Mouse (Mus musculus): ENCODE measurements at regions not wholly inside any gene's neighbourhood (a gene's known extent, or its start where the extent isn't known, plus 50 kb on each side); places are given as distances from the start of the nearest gene placed in this dataset.

DNA sequence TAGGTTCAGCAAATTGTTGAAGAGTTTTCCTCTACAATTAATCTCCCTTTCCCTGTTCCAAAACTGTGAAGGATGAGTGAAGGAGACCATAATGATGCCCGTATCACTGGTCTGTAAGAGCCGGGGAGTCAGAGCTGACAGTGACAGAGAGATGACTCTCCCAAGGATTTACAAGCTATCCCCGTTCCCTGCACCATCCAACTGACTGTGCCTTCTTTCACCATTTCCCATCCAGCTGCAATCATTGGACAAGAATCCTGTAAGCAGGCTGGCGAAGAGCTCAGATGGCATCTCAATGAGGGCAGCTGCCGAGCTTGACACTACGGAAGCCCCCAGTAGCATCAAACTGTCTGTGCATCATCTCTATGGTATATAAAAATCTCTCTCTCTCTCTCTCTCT, 133.1 kb downstream of the Irs2 start:
- TF ChIP-seq POLR2A (IDR thresholded peaks at IDR 0.05; ENCODE audit: borderline replicate concordance, low read depth, low read length) (no peak), CTCF (IDR thresholded peaks at IDR 0.05; ENCODE audit: low read depth, low read length) (no peak)
- no peaks in the 10 kb centered on the region for H3K4me1 ChIP-seq (ENCODE audit: control insufficient read depth, insufficient read depth, low read length)
- H3K4me3 ChIP-seq (ENCODE audit: insufficient read depth, low read length), result no peak overlapping the region
- H3K27ac ChIP-seq (ENCODE audit: insufficient read depth, low read depth, low read length), result no peak overlapping the region

DNA sequence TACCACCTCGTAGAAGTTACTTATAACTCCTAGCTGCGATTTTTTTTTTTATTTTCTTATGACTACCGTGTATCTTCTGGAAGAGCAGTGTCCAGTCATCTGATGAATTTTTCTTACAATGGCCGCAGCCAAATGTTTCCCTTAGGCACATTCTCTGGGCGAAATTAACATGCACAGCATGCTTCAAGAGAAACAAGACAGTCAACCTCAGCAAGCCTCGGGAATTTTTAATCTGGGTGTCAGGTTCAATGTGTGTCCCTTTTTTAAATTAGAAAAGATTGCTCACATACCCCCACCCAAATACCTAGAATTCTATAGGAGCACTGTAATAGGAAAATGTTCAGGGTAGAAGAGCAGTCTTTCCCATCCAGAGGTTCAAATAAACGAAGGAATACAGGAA, 136.8 kb downstream of the Irs2 start:
- TF ChIP-seq CTCF (IDR thresholded peaks at IDR 0.05; ENCODE audit: low read depth, low read length) (no peak), POLR2A (IDR thresholded peaks at IDR 0.05; ENCODE audit: borderline replicate concordance, low read depth, low read length) (no peak)
- Histone ChIP-seq H3K4me1 (ENCODE audit: control insufficient read depth, insufficient read depth, low read length) (no peaks in the 10 kb centered on the region), H3K27ac (ENCODE audit: insufficient read depth, low read depth, low read length) (no peak overlapping the region), H3K4me3 (ENCODE audit: insufficient read depth, low read length) (no peak overlapping the region)

DNA sequence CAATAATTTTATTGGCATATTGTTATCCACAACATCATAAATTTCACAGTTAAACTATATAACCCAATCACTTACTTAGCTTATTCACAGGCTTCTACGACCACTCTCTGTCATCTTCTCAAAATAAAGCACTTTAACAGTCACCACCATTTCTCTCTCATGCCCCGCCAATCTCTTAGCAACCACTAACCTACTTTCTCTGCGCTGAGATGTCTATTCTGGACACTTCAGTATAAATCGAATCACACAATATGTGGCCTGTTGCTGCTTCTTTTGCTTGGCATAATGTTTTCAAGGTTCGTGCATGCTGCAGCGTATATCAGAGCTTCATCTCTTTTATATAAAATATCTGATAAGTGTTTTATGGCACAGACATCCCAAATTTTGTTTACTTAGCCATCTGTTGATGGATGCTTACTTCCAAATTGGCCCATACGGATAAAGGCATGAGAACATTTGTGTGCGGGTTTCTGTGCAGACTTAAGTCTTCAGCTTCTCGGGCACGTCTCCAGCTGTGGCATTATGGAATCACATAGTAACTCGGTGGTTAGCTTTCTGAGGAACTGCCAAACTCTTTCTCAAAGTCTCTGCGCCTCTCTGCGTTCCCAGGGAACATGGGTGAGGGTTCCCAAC, 137.7 kb downstream of the Irs2 start:
- no peak overlapping the region for H3K4me3 ChIP-seq (ENCODE audit: insufficient read depth, low read length)
- TF ChIP-seq POLR2A (IDR thresholded peaks at IDR 0.05; ENCODE audit: borderline replicate concordance, low read depth, low read length) (no peak), CTCF (IDR thresholded peaks at IDR 0.05; ENCODE audit: low read depth, low read length) (no peak)

DNA sequence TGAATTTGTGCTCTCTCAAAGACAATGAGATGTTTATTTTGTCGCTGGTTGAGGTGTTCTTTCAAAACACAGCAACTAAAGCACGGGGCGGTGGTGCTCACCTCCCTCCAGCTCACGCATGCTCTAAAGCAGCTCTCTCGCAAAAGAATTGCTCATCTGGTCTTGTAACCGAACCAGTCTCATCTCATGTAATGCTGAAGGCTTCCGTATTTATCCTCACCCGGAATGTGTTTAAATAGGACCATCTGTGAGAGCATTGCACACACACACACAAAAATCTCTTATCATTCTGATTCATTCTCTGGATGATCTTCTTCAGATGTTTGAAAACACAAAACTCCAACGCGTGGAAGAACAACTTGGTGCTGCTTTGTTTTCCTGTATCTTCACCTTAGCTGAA, 138.4 kb downstream of the Irs2 start:
- Histone ChIP-seq H3K27ac (ENCODE audit: insufficient read depth, low read depth, low read length) (no peak overlapping the region), H3K4me3 (ENCODE audit: insufficient read depth, low read length) (no peak overlapping the region), H3K4me1 (ENCODE audit: control insufficient read depth, insufficient read depth, low read length) (no peaks in the 10 kb centered on the region)
- TF ChIP-seq POLR2A (IDR thresholded peaks at IDR 0.05; ENCODE audit: borderline replicate concordance, low read depth, low read length) (no peak), CTCF (IDR thresholded peaks at IDR 0.05; ENCODE audit: low read depth, low read length) (no peak)

More for the DNA sequence above, 137.7 kb downstream of the Irs2 start:
- no peaks in the 10 kb centered on the region for H3K4me1 ChIP-seq (ENCODE audit: control insufficient read depth, insufficient read depth, low read length)
- no peak overlapping the region for H3K27ac ChIP-seq (ENCODE audit: insufficient read depth, low read depth, low read length)

DNA sequence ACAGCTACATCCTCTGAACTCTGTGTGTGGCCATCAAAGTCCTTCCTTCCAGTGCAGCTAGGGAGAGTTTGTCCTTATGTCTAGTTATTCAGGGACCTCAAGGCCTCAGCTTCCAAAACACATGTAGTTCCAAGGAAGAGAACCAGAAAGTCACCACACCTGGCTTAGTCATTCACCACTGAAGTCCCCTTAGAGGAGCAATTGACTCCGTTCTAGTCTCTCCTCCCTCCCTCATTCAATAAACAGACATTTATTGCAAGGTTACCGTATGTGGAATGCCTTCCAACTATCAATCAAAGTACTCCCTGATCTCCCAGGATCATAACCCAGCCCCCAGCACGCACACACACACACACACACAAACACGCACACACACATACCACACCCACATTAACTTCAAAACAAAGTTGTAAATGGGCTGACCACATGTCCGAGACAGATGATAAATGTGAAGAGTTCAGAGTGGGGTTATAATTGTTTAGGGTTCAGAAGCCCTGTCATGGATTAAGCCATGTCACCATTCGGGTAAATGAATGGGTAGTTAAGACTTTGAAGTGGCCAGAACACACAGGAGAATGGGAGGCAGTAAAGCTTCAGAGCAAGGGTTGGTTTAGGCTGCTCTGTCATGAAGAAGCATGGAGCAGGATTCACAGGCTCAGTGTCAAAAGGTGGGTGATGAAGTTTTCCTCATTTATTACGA, 141.4 kb downstream of the Irs2 start:
- Histone ChIP-seq H3K4me3 (ENCODE audit: insufficient read depth, low read length) (no peak overlapping the region), H3K27ac (ENCODE audit: insufficient read depth, low read depth, low read length) (no peak overlapping the region), H3K4me1 (ENCODE audit: control insufficient read depth, insufficient read depth, low read length) (no peaks in the 10 kb centered on the region)
- TF ChIP-seq CTCF (IDR thresholded peaks at IDR 0.05; ENCODE audit: low read depth, low read length) (no peak), POLR2A (IDR thresholded peaks at IDR 0.05; ENCODE audit: borderline replicate concordance, low read depth, low read length) (no peak)

DNA sequence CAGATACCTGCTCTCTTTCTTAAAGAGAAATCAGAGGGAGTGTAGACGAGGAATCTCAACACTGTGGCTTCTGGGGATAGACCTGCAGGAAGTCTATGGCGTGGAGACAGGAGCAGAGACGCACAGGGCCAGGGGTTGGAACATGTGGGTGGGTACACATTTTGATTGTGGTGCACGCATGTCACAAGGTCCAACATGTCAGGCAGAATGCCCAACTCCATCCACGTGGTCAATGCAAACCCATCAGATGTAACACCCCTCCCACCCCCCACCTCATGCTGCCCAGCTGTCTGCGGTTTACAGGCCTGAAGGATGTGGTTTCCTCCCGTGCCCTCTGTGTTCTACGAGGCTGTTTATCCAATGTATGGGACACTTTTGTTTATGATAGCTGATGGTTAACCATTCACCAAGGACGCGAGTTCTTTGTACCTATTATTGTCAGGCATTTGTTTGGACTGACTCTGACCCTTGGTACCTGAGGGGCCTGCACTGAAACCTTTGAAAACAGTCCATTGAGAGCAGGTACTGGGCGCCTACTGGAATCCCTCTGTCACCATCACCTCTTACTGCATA, 142.2 kb downstream of the Irs2 start:
- H3K4me3 ChIP-seq (ENCODE audit: insufficient read depth, low read length), result no peak overlapping the region
- TF ChIP-seq POLR2A (IDR thresholded peaks at IDR 0.05; ENCODE audit: borderline replicate concordance, low read depth, low read length) (no peak), CTCF (IDR thresholded peaks at IDR 0.05; ENCODE audit: low read depth, low read length) (no peak)
- H3K27ac ChIP-seq (ENCODE audit: insufficient read depth, low read depth, low read length), result no peak overlapping the region
- H3K4me1 ChIP-seq (ENCODE audit: control insufficient read depth, insufficient read depth, low read length), result no peaks in the 10 kb centered on the region

DNA sequence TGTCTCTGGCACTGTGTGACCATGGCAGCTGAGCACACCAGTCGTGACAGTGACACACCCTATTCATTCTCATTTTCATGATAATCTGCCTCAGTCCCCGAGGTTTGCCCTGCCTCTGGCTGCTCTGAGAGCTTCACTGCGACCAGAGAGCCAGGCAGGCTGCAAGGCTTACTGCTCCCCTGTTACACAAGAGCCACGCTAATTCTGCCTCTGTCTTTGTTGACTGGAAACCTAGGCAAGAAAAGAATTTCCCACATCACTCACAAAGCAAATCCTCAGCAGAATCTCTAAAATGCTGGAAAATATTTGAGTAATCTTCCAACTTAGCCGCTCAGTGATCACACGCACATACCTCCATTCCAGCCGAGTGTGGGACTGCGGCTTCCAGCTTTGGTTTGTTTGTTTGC, 142.8 kb downstream of the Irs2 start:
- Histone ChIP-seq H3K27ac (ENCODE audit: insufficient read depth, low read depth, low read length) (no peak overlapping the region), H3K4me3 (ENCODE audit: insufficient read depth, low read length) (no peak overlapping the region), H3K4me1 (ENCODE audit: control insufficient read depth, insufficient read depth, low read length) (no peaks in the 10 kb centered on the region)
- TF ChIP-seq CTCF (IDR thresholded peaks at IDR 0.05; ENCODE audit: low read depth, low read length) (no peak), POLR2A (IDR thresholded peaks at IDR 0.05; ENCODE audit: borderline replicate concordance, low read depth, low read length) (no peak)

DNA sequence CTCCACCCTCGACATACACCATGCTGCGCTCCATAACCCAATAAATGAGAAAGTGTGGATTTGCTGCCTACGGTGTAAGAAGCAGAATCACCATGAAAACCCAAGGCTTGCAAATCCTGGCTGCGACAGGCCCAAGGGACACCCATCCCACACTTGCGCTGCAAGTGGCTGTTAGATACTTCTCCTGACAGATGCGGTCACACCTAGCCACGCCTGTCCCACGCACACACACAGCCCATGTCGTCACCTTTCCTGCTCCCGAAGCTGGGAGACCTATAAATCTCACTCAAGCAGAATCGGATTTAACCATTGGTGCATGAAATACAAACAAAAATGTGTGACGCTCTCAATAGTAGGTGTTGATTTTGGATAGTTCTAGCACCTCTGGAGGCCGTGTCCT, 145.8 kb downstream of the Irs2 start:
- Histone ChIP-seq H3K27ac (ENCODE audit: insufficient read depth, low read depth, low read length) (no peak overlapping the region), H3K4me1 (ENCODE audit: control insufficient read depth, insufficient read depth, low read length) (no peaks in the 10 kb centered on the region), H3K4me3 (ENCODE audit: insufficient read depth, low read length) (no peak overlapping the region)
- TF ChIP-seq CTCF (IDR thresholded peaks at IDR 0.05; ENCODE audit: low read depth, low read length), result no peak
- TF ChIP-seq POLR2A (IDR thresholded peaks at IDR 0.05; ENCODE audit: borderline replicate concordance, low read depth, low read length), result no peak

DNA sequence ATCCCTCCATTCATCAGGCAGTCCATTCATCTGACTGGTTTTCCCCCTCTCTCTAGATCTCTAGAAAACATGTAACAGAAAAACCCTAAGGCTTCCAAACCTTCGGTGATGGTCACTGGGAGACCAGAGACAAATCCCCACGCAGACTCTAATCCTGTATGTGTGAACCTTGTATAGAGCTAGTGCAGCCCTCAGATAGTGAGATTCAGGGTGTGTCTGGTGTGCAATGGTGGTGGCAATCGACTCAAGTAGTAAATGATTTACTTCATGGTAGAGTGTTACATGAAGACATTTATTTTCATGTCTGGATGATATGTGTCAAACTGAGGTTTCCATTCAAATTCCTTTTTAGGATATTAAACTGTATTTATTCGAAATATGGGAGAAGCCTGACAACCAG, 147.4 kb downstream of the Irs2 start:
- TF ChIP-seq CTCF (IDR thresholded peaks at IDR 0.05; ENCODE audit: low read depth, low read length), result no peak
- TF ChIP-seq POLR2A (IDR thresholded peaks at IDR 0.05; ENCODE audit: borderline replicate concordance, low read depth, low read length), result no peak
- H3K4me1 ChIP-seq (ENCODE audit: control insufficient read depth, insufficient read depth, low read length), result no peaks in the 10 kb centered on the region
- H3K4me3 ChIP-seq (ENCODE audit: insufficient read depth, low read length), result no peak overlapping the region
- H3K27ac ChIP-seq (ENCODE audit: insufficient read depth, low read depth, low read length), result no peak overlapping the region

DNA sequence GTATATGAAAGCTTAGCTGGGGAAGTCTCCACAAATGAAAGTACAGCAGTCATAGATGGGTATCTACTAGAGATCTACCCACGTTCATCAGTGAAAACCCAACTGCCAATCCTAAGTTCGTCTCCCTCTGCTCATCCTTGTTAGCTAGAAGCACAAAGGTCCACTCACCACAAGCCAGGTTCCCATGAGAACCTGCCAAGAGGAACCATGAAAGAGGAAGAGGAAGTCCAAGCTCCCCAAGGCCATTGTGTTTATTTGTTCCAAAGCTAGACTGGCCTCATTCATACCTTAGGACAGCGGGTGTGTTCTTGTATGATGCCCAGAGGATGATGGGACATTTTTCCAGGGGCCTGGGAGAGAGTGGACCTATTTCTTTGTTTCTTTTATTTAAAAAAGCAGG, 150.4 kb downstream of the Irs2 start:
- H3K4me3 ChIP-seq (ENCODE audit: insufficient read depth, low read length), result no peak overlapping the region
- TF ChIP-seq POLR2A (IDR thresholded peaks at IDR 0.05; ENCODE audit: borderline replicate concordance, low read depth, low read length) (no peak), CTCF (IDR thresholded peaks at IDR 0.05; ENCODE audit: low read depth, low read length) (no peak)
- no peak overlapping the region for H3K27ac ChIP-seq (ENCODE audit: insufficient read depth, low read depth, low read length)
- H3K4me1 ChIP-seq (ENCODE audit: control insufficient read depth, insufficient read depth, low read length), result no peaks in the 10 kb centered on the region

All from bone marrow macrophage, adult 2 months (primary cell).